Mouse (Mus musculus): ENCODE results near the gene Bptf.
"Not testable (repeated sequence)": the region's sequence is repeated elsewhere in the genome, so short reads cannot be mapped to it uniquely, and the experiment has no call there.

Bptf gene

DNA sequence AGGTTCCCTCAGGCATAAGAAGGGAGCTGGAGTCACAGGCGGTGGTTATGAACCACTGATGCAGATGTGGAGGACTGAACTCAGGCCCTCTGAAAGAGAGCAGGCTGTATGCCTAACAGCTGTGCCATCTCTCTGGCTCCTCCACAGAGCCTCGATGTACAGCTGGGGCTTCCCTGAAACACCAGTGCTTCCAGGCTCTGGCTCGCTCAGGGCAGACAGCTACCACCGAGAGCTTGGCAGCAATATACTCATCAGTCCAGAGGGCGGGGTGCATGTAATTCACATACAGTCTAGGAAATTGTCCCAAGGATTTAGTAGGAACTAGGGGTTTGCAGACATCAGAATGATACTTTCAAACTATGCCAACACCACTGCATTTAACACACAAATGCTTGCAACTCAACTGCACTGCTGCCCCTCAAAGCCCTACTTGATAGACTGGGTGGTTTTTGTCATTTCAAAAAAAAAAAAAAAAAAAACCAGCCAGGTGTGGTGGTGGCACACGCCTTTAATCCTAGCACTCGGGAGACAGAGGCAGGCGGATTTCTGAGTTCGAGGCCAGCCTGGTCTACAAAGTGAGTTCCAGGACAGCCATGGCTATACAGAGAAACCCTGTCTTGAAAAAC, 145.8 kb downstream of the Bptf start:
- DNase-seq (ENCODE audit: low read depth, low spot score): not testable (repeated sequence)
